Mouse (Mus musculus) cerebellum, adult 9-10 months (tissue): Measurements from ENCODE around the gene Sectm1b.

Source experiments
- DNase-seq: peaks from one replicate; pipeline ENCODE4 v3.0.0; 2022

Gene Sectm1b

DNA sequence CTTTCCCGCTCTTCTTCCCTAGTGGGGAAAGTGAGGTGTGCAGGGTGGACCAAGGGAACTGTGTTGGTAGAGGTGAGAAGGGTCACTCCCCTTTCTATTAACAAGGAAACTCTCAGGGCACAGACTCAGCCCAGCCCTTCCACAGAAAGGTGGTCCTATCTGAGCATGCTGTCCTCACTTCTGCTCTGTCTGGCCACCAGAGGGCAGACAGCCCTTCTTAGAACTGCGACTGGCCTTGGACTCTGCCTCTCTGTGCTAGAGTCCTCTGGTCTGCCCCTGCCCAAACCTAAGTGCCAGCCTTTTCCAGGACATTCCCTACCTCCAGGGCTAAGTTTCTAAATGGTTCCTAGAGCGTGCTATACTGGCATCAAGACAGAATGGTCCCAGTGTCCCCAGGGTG, 45.7 kb downstream of the Sectm1b start:
- peak; percentile 50 for DNase-seq

DNA sequence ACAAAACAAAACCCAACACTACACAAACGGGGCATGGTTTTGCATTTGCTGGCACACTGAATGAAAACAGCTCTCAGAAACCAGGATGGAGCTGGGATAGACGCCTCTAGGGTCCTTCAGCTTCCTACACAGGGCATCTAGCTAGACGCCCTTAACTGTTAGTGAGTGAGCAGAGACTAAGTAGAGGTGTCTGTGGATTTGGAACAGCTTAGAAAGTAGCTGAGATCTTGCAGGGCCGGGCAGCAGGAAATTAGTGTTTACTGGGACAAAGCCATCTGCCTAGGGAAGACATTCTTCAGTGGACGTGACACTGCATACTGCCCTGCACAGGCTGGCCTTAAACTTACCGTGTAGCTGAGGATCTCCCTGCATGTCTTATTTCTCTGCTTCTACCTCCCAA, 47.9 kb downstream of the Sectm1b start:
- no peak for DNase-seq

DNA sequence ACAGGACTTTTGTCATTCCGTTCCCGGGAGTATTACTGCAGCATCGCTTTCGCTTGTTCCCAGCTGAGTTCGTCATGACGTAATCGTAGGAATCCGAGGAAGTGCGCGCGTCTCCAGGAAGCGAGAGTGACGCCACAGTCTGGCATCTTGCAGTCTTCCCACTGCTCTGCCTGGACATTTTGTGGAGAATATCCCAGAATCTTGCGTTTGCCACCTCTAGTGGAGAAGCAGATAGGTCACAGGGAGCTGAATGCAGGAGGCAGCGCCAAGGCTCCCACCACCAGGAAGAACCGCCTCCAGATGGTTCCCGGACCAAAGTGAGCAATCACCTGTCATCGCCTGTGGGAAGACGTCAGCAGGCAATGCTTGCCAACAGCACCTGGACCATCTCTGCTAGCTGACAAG, 48.5 kb downstream of the Sectm1b start:
- peak; percentile 86 for DNase-seq

DNA sequence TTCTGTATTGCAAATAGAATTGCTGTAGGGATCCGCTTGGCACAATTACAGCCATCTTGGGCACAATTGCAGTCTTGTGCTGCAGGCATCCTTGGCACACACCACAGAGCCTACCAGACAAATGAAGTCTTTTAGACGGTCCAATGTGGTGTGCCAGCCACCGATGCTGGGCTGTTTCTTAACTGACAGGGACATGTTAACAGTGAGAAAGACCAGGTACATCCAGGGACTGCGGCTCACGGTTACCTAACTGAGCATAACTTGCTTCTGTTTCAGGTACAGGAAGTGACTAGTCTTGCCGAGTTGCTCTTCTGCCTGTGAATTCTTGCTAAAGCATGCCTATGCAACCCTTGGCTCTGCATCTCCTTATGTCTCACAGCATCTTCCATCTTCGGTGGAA, 49.7 kb downstream of the Sectm1b start:
- DNase-seq = no peak

DNA sequence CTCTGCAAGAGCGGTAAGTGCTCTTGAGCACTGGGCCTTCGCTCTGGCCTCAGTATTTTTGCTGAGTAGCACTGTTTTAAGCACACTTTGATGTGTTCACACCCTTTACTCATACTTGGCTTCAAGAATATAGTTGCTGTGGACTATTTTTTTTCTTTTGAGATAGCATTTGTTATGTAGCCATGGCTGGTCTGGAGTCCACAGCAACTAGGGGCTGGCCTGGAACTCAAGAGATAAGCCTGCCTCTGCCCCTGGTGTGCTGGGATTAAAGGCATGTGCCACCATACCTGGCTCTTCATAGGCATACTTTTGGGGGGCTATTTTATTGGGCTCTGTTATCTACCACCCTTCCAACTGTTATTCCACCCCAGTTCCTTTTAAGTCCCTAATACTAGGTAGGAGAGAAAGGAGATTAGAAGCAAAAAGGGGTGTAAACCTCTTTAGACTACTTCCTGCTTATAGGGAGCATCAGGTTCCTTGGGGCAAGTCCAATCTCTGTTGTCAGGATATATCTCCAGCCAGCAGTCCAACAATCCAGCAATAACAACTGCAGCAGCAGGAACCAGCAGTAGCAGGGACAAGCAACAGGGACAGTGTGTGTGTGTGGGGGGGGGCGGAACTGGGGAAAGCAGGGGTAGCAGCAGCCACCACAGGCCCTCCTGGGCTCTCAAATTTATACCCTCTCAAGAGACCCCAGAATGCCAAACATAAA, 53.2 kb downstream of the Sectm1b start:
- DNase-seq = no peak

DNA sequence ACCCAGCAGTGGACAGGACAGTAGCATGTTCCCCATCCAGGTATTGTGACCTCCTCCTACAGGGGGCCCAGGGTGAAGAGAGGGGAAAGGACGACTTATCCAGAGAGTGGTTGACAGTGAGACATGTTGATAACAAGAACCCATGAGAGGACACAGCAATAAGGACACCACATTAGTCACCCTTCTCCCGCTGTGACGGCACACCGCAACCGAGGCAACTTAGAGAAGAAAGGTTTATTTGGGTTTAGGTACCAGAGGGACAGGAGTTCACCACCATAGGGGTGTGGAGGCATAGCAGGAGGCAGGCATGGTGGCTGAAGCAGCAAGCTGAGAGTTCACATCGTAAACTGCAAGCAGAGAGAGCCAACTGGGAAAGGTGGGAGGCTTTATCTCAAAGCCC, 57.2 kb downstream of the Sectm1b start:
- DNase-seq = no peak

DNA sequence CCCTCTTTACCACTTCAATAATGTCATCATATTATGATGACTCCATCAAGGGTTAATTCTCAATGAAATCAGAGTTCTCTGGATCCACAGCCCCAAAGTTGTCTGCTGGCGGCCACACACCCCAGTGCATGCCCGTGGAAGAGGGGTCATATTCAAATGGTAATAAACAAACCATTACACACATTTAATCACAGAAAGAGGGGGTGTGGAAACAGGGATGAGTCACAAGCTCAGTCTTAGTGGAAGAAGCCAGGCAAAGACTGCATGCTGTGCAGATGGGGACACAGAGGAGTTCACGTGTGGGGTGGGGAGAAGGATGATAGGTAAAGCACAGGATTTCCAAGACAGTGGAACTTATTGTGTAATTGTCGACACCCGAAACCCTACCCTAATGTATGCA, 59.1 kb downstream of the Sectm1b start:
- DNase-seq = no peak
